Mouse (Mus musculus) brain, embryonic 14.5 days (tissue): ENCODE results near the gene Zfp322a.

Experiments used
- CTCF ChIP-seq: fragments of 200-500 bp; IDR thresholded peaks from 2 replicates; pipeline ENCODE4 v1.5.1; 2012; ENCODE audit warnings: inconsistent platforms, mild to moderate bottlenecking, moderate library complexity, borderline replicate concordance; ENCODE audit not compliant: insufficient read depth, insufficient read length; ENCODE audit errors: extremely low read depth
- POLR2A ChIP-seq: fragments of 200-500 bp; IDR thresholded peaks from 2 replicates; pipeline ENCODE4 v1.6.1; 2012; ENCODE audit warnings: mild to moderate bottlenecking, inconsistent platforms, borderline replicate concordance; ENCODE audit not compliant: poor library complexity, insufficient read depth, insufficient read length, severe bottlenecking; ENCODE audit errors: extremely low read depth

GRCm38 (mm10) chr13:23401683-23402527 is 32.9 kb upstream of the Zfp322a start:
- peak; percentile 65; the same call in 1 of the 2 replicates for TF ChIP-seq CTCF
- TF ChIP-seq POLR2A, result no peak
